Mouse (Mus musculus): ENCODE data around the gene Uqcr10. TPM values are rescaled to one million over a fixed set of nuclear protein-coding genes. Genes with fewer than 3 reads are reported as not detected.

Uqcr10 gene
- polyA plus RNA-seq, 1 experiment from 2014 or later, result 1,267 TPM

- peaks cover 7% of the 10 kb centered on the region; the same call in 1 of the 2 replicates for H3K36me3 ChIP-seq (ENCODE audit: control insufficient read depth, insufficient read depth, low read length)
- H3K27me3 ChIP-seq (replicated peaks; ENCODE audit: control insufficient read depth, insufficient read depth, low read length), result no peaks in the 10 kb centered on the region
- WGBS, result 96% methylated on average over 1 of the region's 1 CpGs
- no peak overlapping the region for H3K4me2 ChIP-seq (ENCODE audit: low read depth, low read length)
- H3K4me3 ChIP-seq (ENCODE audit: low read length), result no peak overlapping the region
- no peak for ATAC-seq
- H3K9me3 ChIP-seq (ENCODE audit: control insufficient read depth, low read length), result no peaks in the 10 kb centered on the region
- no peak overlapping the region for H3K9ac ChIP-seq (ENCODE audit: low read depth, low read length)
- H3K4me1 ChIP-seq (ENCODE audit: control insufficient read depth, insufficient read depth, low read length), result no peaks in the 10 kb centered on the region; the same call in 1 of the 2 replicates
- H3K27ac ChIP-seq (ENCODE audit: low read length), result peak overlapping the region; percentile 20; the same call in 1 of the 2 replicates
These were observed 29.5 kb downstream of the Uqcr10 start for GRCm38 (mm10) chr11:4674593-4674992.

GRCm38 (mm10) chr11:4671736-4672135 is 32.4 kb downstream of the Uqcr10 start:
- no peak for ATAC-seq
- peaks cover 4% of the 10 kb centered on the region; the same call in 1 of the 2 replicates for H3K36me3 ChIP-seq (ENCODE audit: control insufficient read depth, insufficient read depth, low read length)
- no peak overlapping the region for H3K4me3 ChIP-seq (ENCODE audit: low read length)
- H3K27me3 ChIP-seq (replicated peaks; ENCODE audit: control insufficient read depth, insufficient read depth, low read length), result no peaks in the 10 kb centered on the region
- H3K9me3 ChIP-seq (ENCODE audit: control insufficient read depth, low read length), result no peaks in the 10 kb centered on the region
- H3K4me2 ChIP-seq (ENCODE audit: low read depth, low read length), result no peak overlapping the region
- WGBS, result 85% methylated on average over 4 of the region's 4 CpGs
- H3K9ac ChIP-seq (ENCODE audit: low read depth, low read length), result no peak overlapping the region
- H3K4me1 ChIP-seq (ENCODE audit: control insufficient read depth, insufficient read depth, low read length), result no peaks in the 10 kb centered on the region; the same call in 1 of the 2 replicates
- H3K27ac ChIP-seq (ENCODE audit: low read length), result no peak overlapping the region

GRCm38 (mm10) chr11:4662496-4662878 is 41.7 kb downstream of the Uqcr10 start:
- ATAC-seq, result no peak
- Histone ChIP-seq H3K9me3 (ENCODE audit: control insufficient read depth, low read length) (no peaks in the 10 kb centered on the region), H3K9ac (ENCODE audit: low read depth, low read length) (no peak overlapping the region), H3K36me3 (ENCODE audit: control insufficient read depth, insufficient read depth, low read length) (peaks cover 12% of the 10 kb centered on the region), H3K4me1 (ENCODE audit: control insufficient read depth, insufficient read depth, low read length) (peaks cover 3% of the 10 kb centered on the region; the same call in 1 of the 2 replicates), H3K27ac (ENCODE audit: low read length) (no peak overlapping the region), H3K27me3 (replicated peaks; ENCODE audit: control insufficient read depth, insufficient read depth, low read length) (no peaks in the 10 kb centered on the region), H3K4me2 (ENCODE audit: low read depth, low read length) (no peak overlapping the region), H3K4me3 (ENCODE audit: low read length) (no peak overlapping the region)
- 87% methylated on average over 11 of the region's 11 CpGs for WGBS

GRCm38 (mm10) chr11:4661871-4662495 is 42.2 kb downstream of the Uqcr10 start:
- Histone ChIP-seq H3K4me1 (ENCODE audit: control insufficient read depth, insufficient read depth, low read length) (peaks cover 3% of the 10 kb centered on the region; the same call in 1 of the 2 replicates), H3K27ac (ENCODE audit: low read length) (no peak overlapping the region), H3K27me3 (replicated peaks; ENCODE audit: control insufficient read depth, insufficient read depth, low read length) (no peaks in the 10 kb centered on the region), H3K4me3 (ENCODE audit: low read length) (no peak overlapping the region), H3K9me3 (ENCODE audit: control insufficient read depth, low read length) (no peaks in the 10 kb centered on the region), H3K36me3 (ENCODE audit: control insufficient read depth, insufficient read depth, low read length) (peaks cover 12% of the 10 kb centered on the region), H3K9ac (ENCODE audit: low read depth, low read length) (no peak overlapping the region), H3K4me2 (ENCODE audit: low read depth, low read length) (no peak overlapping the region)
- WGBS, result 87% methylated on average over 10 of the region's 10 CpGs
- no peak for ATAC-seq

- Histone ChIP-seq H3K4me1 (ENCODE audit: control insufficient read depth, insufficient read depth, low read length) (peaks cover 3% of the 10 kb centered on the region; the same call in 1 of the 2 replicates), H3K27me3 (replicated peaks; ENCODE audit: control insufficient read depth, insufficient read depth, low read length) (no peaks in the 10 kb centered on the region), H3K4me3 (ENCODE audit: low read length) (no peak overlapping the region), H3K9ac (ENCODE audit: low read depth, low read length) (no peak overlapping the region), H3K9me3 (ENCODE audit: control insufficient read depth, low read length) (no peaks in the 10 kb centered on the region), H3K27ac (ENCODE audit: low read length) (no peak overlapping the region), H3K4me2 (ENCODE audit: low read depth, low read length) (no peak overlapping the region), H3K36me3 (ENCODE audit: control insufficient read depth, insufficient read depth, low read length) (peaks cover 12% of the 10 kb centered on the region)
- peak; percentile 62; the same call in 1 of the 2 replicates for ATAC-seq
- WGBS, result 73% methylated on average over 4 of the region's 4 CpGs
These were observed 42.8 kb downstream of the Uqcr10 start for GRCm38 (mm10) chr11:4661324-4661723.

- no peak for ATAC-seq
- Histone ChIP-seq H3K9me3 (ENCODE audit: control insufficient read depth, low read length) (no peaks in the 10 kb centered on the region), H3K4me3 (ENCODE audit: low read length) (no peak overlapping the region), H3K9ac (ENCODE audit: low read depth, low read length) (no peak overlapping the region), H3K36me3 (ENCODE audit: control insufficient read depth, insufficient read depth, low read length) (peaks cover 12% of the 10 kb centered on the region), H3K27ac (ENCODE audit: low read length) (no peak overlapping the region), H3K4me2 (ENCODE audit: low read depth, low read length) (no peak overlapping the region), H3K27me3 (replicated peaks; ENCODE audit: control insufficient read depth, insufficient read depth, low read length) (no peaks in the 10 kb centered on the region), H3K4me1 (ENCODE audit: control insufficient read depth, insufficient read depth, low read length) (peaks cover 3% of the 10 kb centered on the region; the same call in 1 of the 2 replicates)
- WGBS, result 75% methylated on average over 7 of the region's 7 CpGs
These were observed 43.7 kb downstream of the Uqcr10 start for GRCm38 (mm10) chr11:4660309-4661025.

GRCm38 (mm10) chr11:4659818-4660217 is 44.3 kb downstream of the Uqcr10 start:
- Histone ChIP-seq H3K4me3 (ENCODE audit: low read length) (no peak overlapping the region), H3K4me2 (ENCODE audit: low read depth, low read length) (no peak overlapping the region), H3K9me3 (ENCODE audit: control insufficient read depth, low read length) (no peaks in the 10 kb centered on the region), H3K27me3 (replicated peaks; ENCODE audit: control insufficient read depth, insufficient read depth, low read length) (no peaks in the 10 kb centered on the region), H3K9ac (ENCODE audit: low read depth, low read length) (no peak overlapping the region), H3K4me1 (ENCODE audit: control insufficient read depth, insufficient read depth, low read length) (peaks cover 3% of the 10 kb centered on the region; the same call in 1 of the 2 replicates), H3K36me3 (ENCODE audit: control insufficient read depth, insufficient read depth, low read length) (peaks cover 12% of the 10 kb centered on the region), H3K27ac (ENCODE audit: low read length) (no peak overlapping the region)
- 71% methylated on average over 1 of the region's 1 CpGs for WGBS
- peak; percentile 40; the same call in 1 of the 2 replicates for ATAC-seq

Other genes with a start within 250 kb of the Uqcr10 start
- gene Mtmr3, start 109.5 kb downstream of the Uqcr10 start, polyA plus RNA-seq (2015; fragmentation: Nextera tagmentation; extraction: Ambion mirVana), result 15.4 and 18.5 TPM in 2 replicates
- gene Gm11032, start 84.3 kb downstream of the Uqcr10 start, polyA plus RNA-seq (2015; fragmentation: Nextera tagmentation; extraction: Ambion mirVana), result not detected in 2 replicates
- gene Ascc2, start 66.6 kb downstream of the Uqcr10 start, polyA plus RNA-seq (2015; fragmentation: Nextera tagmentation; extraction: Ambion mirVana), result 32.0 and 32.8 TPM in 2 replicates
- 64.8 and 66.0 TPM in 2 replicates for gene Zmat5, start 336 bp upstream of the Uqcr10 start, polyA plus RNA-seq (2015; fragmentation: Nextera tagmentation; extraction: Ambion mirVana)
- 0.07 and 0.15 TPM in 2 replicates for gene Cabp7, start 42.4 kb upstream of the Uqcr10 start, polyA plus RNA-seq (2015; fragmentation: Nextera tagmentation; extraction: Ambion mirVana)
- gene Nf2, start 145.2 kb upstream of the Uqcr10 start, polyA plus RNA-seq (2015; fragmentation: Nextera tagmentation; extraction: Ambion mirVana), result 38.0 and 38.8 TPM in 2 replicates
- gene Nipsnap1, start 169.6 kb upstream of the Uqcr10 start, polyA plus RNA-seq (2015; fragmentation: Nextera tagmentation; extraction: Ambion mirVana), result 112 and 119 TPM in 2 replicates
- 30.3 and 32.7 TPM in 2 replicates for gene Thoc5, start 191.0 kb upstream of the Uqcr10 start, polyA plus RNA-seq (2015; fragmentation: Nextera tagmentation; extraction: Ambion mirVana)
- gene Nefh, start 243.7 kb upstream of the Uqcr10 start, polyA plus RNA-seq (2015; fragmentation: Nextera tagmentation; extraction: Ambion mirVana), result 0.55 and 0.61 TPM in 2 replicates

All from intestine, embryonic 16.5 days (tissue).